Mouse (Mus musculus): ENCODE data around the gene Adamts8. TPM values are rescaled to one million over a fixed set of nuclear protein-coding genes. Genes with fewer than 3 reads are reported as not detected.

Gene Adamts8
- total RNA-seq, 2 experiments from 2014 or later, result 4.4 to 6.8 TPM

DNA sequence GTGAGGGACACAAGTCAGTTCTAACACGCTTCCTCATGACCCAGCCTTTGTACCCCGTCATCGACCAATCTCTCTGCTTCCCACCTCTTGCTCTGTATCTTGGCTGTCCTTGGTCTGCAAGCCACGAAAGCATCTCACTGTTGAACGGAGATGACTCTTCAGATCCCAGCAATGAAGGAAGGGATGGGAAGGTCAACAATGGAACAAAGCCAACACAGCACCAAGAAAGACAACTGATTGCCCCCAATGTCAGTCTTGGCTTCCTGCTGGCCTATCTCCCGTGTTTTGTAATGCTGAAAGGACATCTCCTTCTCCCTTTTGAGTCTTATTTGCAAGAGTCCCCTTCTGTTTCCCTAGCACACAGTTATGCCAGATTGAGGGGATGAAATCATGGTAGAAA lies 25.8 kb downstream of the Adamts8 start:
- intact Hi-C loops (cut with DNase I), result no loop called here

DNA sequence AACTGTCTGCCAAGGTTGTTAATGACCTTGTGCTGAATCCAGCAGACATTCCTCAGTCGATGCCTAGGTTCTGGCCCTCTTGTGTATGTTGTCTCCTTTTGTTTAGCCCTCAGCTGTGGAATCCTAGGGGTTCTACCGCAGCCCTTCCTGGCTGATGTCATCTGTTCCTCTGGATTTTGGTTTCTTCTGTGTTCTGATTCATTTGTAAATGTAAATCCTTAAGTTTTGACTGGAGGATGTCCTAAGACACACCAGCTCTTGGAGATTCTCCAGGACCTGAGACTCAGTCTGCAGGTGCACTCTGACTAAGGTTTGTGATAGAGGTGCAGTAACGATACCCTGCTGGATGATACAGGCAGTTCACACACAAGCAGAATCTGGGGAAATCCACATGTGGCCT lies 27.6 kb downstream of the Adamts8 start:
- DNase-seq, result no peak

More for the DNA sequence above, 25.8 kb downstream of the Adamts8 start:
- no peak for DNase-seq

GRCm38 (mm10) chr9:30971967-30972366 lies 29.6 kb downstream of the Adamts8 start:
- peak in 1 of 2 experiments; percentile 22 for DNase-seq
- intact Hi-C loops (cut with DNase I), result no loop called here

More for the DNA sequence above, 27.6 kb downstream of the Adamts8 start:
- intact Hi-C loops (cut with DNase I), result no loop called here

- DNase-seq, result peak; percentile 11 to 51
- intact Hi-C loops (cut with DNase I), result no loop called here
Measured at GRCm38 (mm10) chr9:30976339-30977023, 34.1 kb downstream of the Adamts8 start.

- DNase-seq, result no peak
- intact Hi-C loops (cut with DNase I), result no loop called here
Measured at GRCm38 (mm10) chr9:30980467-30980866, 38.1 kb downstream of the Adamts8 start.

DNA sequence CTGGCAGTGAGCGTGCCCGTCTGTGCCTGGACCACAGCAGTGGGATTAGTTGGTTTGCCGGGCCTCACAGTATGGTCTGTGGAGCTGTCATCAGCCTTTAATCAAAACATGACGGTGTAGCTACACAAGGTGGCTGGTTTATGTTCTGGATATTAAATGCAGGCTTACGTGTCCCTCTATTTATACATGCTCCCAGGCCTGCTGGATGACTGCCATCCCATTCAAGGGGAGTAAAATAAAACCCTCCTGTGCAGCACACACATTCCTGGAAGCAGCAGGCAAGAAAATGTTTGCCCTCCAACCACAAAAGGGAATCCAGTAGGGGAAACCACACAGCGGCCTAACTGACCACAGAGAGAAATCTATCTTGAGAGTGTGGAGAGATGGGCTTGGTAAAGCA lies 43.4 kb downstream of the Adamts8 start:
- intact Hi-C loops (cut with DNase I), result no loop called here
- no peak for DNase-seq

GRCm38 (mm10) chr9:30993106-30993505 lies 50.7 kb downstream of the Adamts8 start:
- intact Hi-C loops (cut with DNase I), result no loop called here
- DNase-seq, result no peak

GRCm38 (mm10) chr9:30996590-30997562 lies 54.5 kb downstream of the Adamts8 start:
- intact Hi-C loops (cut with DNase I), result no loop called here
- DNase-seq, result peak in 1 of 2 experiments; percentile 27

DNA sequence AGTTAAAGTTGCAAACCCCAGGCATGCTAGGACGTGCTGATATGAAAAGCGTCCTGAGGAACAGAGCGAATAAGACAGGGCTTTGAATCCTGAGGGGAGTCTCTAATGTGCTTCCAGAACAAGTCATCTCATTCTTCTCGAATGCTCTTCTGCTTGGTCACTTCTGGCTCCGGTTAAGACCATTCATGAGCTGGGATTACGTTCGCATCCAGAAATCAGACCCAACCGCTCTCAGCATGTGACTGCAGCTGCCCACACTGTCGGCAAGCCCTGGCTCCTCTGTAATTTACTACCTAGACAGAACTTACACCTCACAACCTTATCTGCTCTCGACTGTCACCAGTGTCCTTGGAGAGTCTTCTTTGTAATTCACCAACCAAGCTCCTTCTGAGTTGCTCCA lies 58.3 kb downstream of the Adamts8 start:
- DNase-seq, result no peak

GRCm38 (mm10) chr9:31002528-31002927 lies 60.2 kb downstream of the Adamts8 start:
- intact Hi-C loops (cut with DNase I), result no loop called here
- DNase-seq, result no peak

More for the DNA sequence above, 58.3 kb downstream of the Adamts8 start:
- intact Hi-C loops (cut with DNase I), result no loop called here

DNA sequence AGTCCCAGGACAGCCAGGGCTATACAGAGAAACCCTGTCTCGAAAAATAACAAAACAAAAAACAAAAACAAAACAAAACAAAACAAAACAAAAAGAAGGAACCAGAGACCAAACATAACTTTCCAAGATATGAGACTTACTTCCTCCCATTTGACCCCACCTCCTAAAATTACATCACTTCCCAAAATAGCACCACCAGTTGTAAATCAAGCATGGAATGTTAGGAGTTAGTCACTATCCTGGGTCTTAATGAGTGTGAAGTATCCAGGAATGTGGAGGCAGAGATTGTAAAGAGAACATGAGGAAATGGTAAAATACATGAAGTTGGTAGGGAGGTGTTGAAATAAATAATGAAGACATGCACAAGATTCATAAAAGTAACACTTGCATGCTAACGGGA lies 67.0 kb downstream of the Adamts8 start:
- intact Hi-C loops (cut with DNase I), result no loop called here
- no peak for DNase-seq

DNA sequence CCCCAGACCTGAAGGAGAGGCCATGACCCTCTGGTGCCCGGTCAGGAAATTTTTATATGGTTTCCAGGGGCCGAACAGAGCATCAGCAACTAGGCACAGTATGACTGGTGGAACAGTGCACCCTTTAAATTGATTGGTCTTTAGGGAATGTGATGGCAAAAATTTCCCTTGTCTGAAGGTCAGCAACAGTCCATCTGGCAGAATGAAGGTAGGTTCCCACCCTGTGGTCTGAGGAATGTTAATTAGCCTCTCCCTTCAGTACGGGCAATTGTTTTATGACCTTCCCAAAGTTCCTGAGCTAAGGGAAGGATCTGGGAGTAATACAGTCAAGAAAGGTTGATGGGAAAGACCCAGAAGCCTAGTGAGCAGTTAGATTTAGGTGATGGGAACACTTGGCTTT lies 67.7 kb downstream of the Adamts8 start:
- intact Hi-C loops (cut with DNase I), result no loop called here
- no peak for DNase-seq

GRCm38 (mm10) chr9:31010749-31011148 lies 68.4 kb downstream of the Adamts8 start:
- intact Hi-C loops (cut with DNase I), result no loop called here
- DNase-seq, result no peak

DNA sequence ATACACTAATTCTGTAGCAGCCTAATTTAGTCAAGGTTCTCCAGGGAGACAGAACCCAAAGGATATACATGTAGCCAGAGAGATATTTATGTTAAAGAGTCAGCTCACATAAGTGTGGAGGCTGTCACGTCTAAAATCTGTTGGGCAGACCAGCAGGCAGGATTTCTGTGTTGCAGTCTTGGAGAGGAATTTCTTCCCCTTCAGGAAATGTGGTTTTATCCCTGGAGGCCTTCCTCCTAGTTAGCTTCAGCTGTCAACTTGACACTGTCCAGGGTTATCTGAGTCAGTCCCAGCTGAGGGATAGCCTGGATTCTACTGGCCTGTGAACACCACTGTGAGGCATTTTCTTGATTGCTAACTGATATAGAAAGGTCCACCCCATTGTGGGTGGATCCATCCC lies 69.2 kb downstream of the Adamts8 start:
- intact Hi-C loops (cut with DNase I), result no loop called here
- peak; percentile 10 to 32 for DNase-seq

GRCm38 (mm10) chr9:31012674-31013073 lies 70.3 kb downstream of the Adamts8 start:
- DNase-seq, result no peak
- intact Hi-C loops (cut with DNase I), result no loop called here

DNA sequence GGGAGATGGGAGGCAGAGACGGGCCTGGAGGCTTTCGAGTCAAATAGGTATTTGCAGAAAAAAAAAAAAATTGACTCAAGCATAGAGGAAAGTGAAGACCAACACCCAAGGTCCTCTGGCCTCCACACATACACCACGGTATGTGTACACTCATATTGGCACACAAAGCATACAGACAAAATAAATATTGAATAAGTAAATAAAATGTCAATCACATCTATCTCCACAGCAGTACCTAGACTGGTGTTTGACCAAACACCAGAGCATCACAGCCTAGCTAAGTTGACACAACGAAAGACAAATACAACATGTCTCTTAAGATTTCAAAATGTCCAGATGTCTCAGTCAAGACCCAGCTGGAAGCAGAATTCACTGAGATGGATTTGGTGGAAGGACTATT lies 71.1 kb downstream of the Adamts8 start:
- intact Hi-C loops (cut with DNase I), result no loop called here
- DNase-seq, result no peak

Other genes with a start within 250 kb of the Adamts8 start
- 10 to 100 TPM; 13.1 to 15.9 TPM for gene Adamts15, start 20.1 kb upstream of the Adamts8 start, total RNA-seq (2021)
- gene Zbtb44, start 88.1 kb downstream of the Adamts8 start, total RNA-seq (2021), result 10 to 100 TPM; 29.8 to 33.8 TPM
- gene St14, start 189.3 kb downstream of the Adamts8 start, total RNA-seq (2021), result under 1 TPM; 0.34 to 0.36 TPM

Data from heart, postnatal 14 days (tissue).